Mouse (Mus musculus) NIH3T3 (cell line): ENCODE measurements around the gene Npdc1.

Source experiments
- DNase-seq: peaks from one replicate; pipeline ENCODE4 v3.0.0-alpha.2; 2012; ENCODE audit warnings: low read depth

Gene Npdc1

GRCm38 (mm10) chr2:25395721-25396596 lies 3.2 kb upstream of the Npdc1 start, which contains the start of gene Entpd2:
TSS of gene Entpd2 (plus strand) at chr2:25395874.
- DNase-seq = no peak

- DNase-seq = peak; percentile 44
These were observed 2.6 kb upstream of the Npdc1 start for GRCm38 (mm10) chr2:25396597-25396983.

- DNase-seq = no peak
These were observed 2.1 kb upstream of the Npdc1 start for GRCm38 (mm10) chr2:25397010-25397409.

GRCm38 (mm10) chr2:25398065-25398464 lies 1.1 kb upstream of the Npdc1 start:
- no peak for DNase-seq

- no peak for DNase-seq
These were observed 1.1 kb downstream of the Npdc1 start for GRCm38 (mm10) chr2:25400291-25400690.

GRCm38 (mm10) chr2:25400764-25401163 lies 1.6 kb downstream of the Npdc1 start:
- peak; percentile 68 for DNase-seq

- DNase-seq = peak; percentile 97
These were observed 3.3 kb downstream of the Npdc1 start for GRCm38 (mm10) chr2:25402377-25402971.

GRCm38 (mm10) chr2:25402972-25403601 lies 3.9 kb downstream of the Npdc1 start:
- DNase-seq = peak; percentile 88

- DNase-seq = no peak
These were observed 4.8 kb downstream of the Npdc1 start for GRCm38 (mm10) chr2:25403994-25404393.

- DNase-seq = no peak
These were observed 9.8 kb downstream of the Npdc1 start for GRCm38 (mm10) chr2:25408908-25409307.

- DNase-seq = peak; percentile 30
These were observed 14.3 kb downstream of the Npdc1 start for GRCm38 (mm10) chr2:25413436-25413835.

GRCm38 (mm10) chr2:25417426-25417825 lies 18.3 kb downstream of the Npdc1 start:
- DNase-seq = no peak

GRCm38 (mm10) chr2:25421896-25422295 lies 22.7 kb downstream of the Npdc1 start:
- peak; percentile 83 for DNase-seq

GRCm38 (mm10) chr2:25422587-25423410 lies 23.6 kb downstream of the Npdc1 start, which contains the start of gene Fut7:
TSS of gene Fut7 (plus strand) at chr2:25423267.
- no peak for DNase-seq

- no peak for DNase-seq
These were observed 24.5 kb downstream of the Npdc1 start for GRCm38 (mm10) chr2:25423626-25424025.

- no peak for DNase-seq
These were observed 26.3 kb downstream of the Npdc1 start for GRCm38 (mm10) chr2:25425481-25425880.

GRCm38 (mm10) chr2:25426721-25427191 lies 27.6 kb downstream of the Npdc1 start:
- peak; percentile 88 for DNase-seq

GRCm38 (mm10) chr2:25427256-25427655 lies 28.1 kb downstream of the Npdc1 start:
- DNase-seq = no peak

- DNase-seq = peak; percentile 97
These were observed 29.5 kb downstream of the Npdc1 start, which contains the start of gene Abca2 for GRCm38 (mm10) chr2:25428442-25429236. TSS of gene Abca2 (plus strand) at chr2:25428703.

- DNase-seq = no peak
These were observed 30.5 kb downstream of the Npdc1 start for GRCm38 (mm10) chr2:25429435-25430180.
